Mouse (Mus musculus) CH12F3 (cell line): Measurements from ENCODE around the gene Pik3cd.
"Not testable (repeated sequence)": the region's sequence is repeated elsewhere in the genome, so short reads cannot be mapped to it uniquely, and the experiment has no call there.

Experiments used
- in situ Hi-C: fragments of 300-500 bp; cut with MboI; formaldehyde crosslinking; loops from 2 replicates; pipeline ENCODE4 v1.14.3; 2020; ENCODE audit warnings: low sequenced_read_pairs

Gene Pik3cd

DNA sequence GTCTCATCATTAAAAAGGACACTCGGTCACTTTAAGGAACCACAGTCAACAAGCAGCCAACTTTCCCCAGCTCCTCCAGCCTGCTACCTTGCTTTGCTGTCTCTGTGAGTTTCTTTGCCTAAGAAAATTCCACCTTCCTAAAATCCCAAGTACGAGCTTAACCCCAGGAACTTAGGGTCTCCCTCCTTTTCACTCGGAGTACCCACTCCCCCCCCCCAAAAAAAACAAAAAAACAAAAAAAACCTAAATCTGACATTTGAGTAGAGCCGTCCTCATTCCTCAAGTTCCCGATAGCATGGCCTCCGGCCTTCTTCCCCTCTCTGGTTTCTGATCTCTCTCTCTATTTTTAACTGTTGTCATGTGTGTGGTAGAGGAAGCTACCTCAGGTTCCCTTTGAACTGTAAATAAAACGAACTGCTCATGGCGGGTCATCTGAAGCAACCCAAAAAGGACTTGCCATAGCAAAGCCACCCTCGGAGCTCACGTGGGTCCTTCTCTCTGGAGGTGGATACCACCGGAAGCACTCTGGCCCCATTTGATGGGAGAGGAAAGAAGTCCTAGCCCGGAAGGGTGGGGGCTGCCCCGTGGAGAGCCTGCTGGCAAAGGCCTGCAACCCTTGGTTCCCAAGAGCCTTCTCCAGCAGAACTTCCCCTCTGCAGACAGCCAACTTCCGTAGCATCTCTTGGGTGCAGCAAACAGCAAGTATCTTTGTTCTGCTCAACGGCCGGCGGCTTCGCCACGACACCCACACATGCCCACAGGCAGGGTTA is at the start of gene Pik3cd:
Gene Pik3cd (minus strand): TSS at position 362 of the 770 bp plus-strand sequence.
- in situ Hi-C loops, result no loop called here

DNA sequence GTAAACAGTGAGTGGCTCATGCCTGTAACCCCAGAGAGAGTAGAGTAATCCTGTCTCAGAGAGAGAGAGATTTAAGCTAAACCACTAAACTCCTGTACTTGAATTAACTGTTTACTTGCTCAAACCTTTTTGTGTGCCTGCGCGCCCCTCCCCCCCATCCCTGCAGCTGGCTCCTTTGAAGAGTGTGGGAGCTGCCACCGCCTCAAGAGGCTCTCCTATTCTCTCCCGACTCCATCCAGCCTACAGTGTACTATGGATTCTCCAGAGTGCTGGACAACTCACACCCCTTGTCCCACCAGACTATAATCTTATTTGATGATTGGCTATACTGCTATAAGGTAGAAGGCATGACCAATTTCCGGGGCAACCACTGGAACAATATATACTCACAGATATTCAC is 48.3 kb upstream of the Pik3cd start:
- in situ Hi-C loops, result no loop called here

DNA sequence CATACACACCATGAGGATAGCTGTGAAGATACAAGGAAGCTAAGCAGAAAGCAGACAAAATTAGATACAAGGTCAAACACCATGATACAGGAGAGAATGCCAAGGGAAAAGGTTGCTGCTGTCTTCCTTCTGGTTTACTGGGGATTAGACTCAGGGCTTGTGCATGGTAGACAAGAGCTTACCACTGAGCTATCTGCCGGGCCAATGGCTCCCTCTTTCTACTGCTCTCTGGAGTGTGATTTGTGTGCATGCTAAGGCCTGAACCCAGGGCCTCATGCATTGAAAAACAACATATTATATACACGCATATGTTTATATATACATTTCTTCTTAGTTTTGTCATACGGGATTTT is 47.3 kb upstream of the Pik3cd start:
- in situ Hi-C loops, result not testable (repeated sequence)

DNA sequence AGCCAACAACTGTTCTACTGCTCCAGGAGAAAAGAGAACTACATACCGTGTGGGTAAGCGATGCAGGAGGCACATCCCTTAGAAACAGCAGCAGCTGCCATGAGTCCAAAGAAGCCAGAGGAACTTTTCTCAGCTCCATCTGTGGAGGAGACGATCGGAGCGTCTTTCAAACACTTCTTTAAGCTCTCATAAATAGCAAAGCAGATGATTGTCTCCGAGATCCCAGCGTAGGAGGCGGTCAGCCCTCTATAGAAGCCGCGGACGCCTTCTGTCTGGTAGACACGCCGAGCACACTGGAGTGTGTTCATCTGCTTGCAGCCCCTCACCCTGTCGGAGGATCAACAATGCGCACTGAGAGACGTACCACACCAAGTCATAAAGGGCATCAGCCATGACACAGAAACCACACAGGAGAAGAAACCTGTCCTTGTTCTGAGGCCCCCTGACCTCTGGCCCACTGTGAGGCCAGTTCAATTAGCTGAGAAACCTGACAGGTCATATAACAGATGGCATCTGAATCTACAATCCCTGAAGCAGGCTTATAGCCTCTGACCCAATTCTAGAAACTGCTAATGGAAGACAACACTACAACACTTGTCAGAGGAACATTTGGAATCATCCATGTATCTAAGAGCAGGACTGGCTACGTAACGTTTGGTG is 46.8 kb upstream of the Pik3cd start:
- in situ Hi-C loops, result no loop called here

DNA sequence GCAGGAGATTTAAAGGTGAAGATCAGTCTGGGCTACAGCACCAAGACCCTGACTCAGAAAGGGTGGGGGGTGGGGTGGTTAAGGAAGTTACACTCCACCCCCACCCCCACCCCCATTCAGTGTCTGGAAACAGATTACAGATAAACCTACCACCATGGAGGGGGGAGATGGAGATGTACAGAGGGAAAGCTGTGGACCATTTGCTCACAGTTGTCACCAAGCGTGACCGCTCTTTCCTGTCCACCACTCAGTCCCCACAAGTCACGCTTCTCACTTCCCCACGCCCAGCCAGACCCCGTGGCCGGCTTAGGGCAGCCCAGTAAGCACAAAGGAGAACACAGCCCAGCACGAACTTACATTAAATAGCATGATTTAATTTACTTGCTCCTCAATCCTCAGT is 41.7 kb upstream of the Pik3cd start:
- in situ Hi-C loops, result no loop called here

DNA sequence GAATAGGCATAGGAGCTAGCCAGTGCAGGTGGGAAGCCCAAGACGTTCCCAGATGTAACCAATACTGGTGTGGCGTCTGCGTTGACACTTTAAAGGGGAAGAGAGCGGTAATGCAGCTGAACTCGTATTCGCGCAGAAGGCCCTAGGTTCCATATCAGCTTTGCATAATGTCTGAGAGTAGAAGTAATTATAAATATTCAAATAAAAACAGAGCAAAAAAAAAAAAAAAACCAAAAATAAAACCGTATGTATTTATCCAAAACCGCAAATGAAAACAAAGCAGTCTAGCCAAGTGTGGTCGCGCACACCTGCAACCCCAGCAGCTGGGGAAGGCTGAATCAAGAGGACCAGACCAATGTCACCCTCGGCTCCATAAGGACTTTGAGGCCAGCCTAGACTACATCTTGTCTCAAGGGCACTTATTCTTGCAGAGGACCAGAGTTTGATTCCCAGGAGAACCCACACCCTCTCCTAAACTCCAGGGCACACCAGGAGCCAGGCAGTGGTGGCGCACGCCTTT is 39.7 kb upstream of the Pik3cd start:
- in situ Hi-C loops, result no loop called here

DNA sequence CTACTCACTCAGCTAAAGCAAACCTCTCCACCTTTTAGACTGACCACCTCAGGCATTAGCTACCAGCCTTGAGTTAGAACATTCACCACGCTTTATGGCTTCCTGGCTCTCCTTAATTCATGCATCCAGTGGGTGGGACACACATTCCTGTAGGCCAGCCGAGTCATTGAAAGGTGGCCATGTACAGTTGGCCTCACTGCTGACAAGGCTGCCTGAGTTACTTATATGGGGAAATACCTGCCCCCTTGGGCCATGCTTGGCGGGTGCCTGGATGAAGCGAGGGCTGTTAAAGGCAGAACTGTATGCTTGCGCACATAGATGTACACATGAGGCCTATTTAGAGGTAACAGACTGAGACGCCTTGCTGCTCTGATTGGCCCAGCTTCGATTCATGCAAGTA is 37.9 kb upstream of the Pik3cd start:
- in situ Hi-C loops, result no loop called here

DNA sequence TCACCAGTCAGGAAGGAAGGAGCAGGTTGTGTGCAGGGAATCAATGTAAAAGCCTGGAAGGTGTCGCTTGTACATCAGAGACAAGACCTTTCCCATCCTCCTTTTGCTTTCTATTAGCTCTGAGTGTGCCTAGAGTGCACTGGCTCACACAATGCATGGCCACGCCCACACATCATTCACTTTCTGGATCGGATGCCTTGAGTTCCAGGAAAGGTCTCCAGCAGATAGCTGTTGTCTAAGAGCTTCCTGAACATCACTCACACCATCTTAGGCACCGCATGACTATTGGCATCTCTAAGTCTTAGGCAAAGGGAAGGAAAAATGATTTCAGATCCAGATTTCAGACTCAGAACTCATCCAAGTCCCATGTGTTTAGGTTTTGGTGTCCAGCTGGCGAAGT is 37.1 kb upstream of the Pik3cd start:
- in situ Hi-C loops, result no loop called here

DNA sequence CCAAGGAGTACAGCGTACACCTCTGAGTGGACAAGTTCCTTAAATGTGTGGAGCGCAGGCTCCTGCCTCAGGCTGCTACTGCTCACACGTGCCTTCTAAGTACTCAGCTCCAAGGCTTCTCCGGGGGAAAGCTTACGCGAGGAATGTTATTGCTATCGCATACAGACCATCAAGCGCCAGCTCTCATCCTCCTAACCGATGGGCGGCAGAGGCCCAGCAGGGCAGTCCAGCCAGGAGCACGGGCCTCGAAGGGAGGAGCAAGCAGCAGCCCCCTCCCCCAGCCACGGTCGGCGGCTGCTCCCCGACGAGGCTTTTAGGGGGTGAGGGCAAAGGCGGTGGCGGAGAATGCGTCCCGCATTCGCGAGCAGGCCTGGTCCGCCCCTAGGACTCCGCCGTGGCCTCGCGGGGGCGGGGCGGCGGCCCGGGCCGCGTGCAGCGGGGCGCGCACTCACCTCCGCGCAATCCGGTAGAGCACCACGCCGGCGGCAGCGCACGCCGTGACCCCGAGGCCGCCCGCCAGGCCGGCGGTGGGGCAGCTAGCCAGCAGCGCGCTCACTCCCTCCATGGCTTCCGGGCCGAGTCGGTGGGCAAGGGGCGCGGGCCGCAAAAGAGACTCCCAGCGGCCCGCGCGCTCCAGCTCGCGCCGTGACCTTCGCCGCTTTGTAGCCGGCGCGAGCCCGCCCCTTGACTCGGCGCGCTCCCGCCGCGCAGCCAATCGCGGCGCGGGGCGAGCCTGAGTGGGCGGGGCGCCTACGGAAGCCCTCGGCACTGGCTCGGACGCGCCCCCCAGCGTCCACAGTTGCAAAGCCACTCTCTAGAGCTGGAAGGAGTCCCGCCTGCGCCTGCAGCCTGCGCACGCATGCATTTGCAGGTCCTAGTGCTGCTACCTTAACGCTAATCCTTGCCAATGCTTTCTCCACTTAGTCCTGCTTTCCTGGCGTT is 35.3 kb upstream of the Pik3cd start, which contains the start of gene Tmem201:
Gene Tmem201 (minus strand): TSS at position 662 of the 942 bp plus-strand sequence.
- in situ Hi-C loops, result no loop called here

DNA sequence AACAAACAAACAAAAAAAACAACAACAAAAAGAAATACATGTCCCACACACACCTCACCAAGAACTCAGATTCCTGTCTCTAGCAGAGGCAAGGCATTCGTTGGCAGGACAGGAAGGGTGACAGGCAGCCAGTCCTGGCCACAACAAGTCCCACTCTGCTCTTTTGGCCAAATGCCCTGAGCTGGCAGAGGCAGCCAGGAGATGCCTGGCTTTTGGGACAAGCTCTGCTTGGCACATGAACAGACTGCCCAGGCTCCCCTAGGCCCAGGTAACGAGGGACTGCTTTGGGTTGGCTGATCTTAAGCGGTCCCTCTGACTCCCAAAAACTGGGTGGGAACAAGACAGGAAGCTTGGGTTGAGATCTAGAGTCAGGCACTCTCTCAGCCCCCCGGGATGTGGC is 34.2 kb upstream of the Pik3cd start:
- in situ Hi-C loops, result no loop called here

DNA sequence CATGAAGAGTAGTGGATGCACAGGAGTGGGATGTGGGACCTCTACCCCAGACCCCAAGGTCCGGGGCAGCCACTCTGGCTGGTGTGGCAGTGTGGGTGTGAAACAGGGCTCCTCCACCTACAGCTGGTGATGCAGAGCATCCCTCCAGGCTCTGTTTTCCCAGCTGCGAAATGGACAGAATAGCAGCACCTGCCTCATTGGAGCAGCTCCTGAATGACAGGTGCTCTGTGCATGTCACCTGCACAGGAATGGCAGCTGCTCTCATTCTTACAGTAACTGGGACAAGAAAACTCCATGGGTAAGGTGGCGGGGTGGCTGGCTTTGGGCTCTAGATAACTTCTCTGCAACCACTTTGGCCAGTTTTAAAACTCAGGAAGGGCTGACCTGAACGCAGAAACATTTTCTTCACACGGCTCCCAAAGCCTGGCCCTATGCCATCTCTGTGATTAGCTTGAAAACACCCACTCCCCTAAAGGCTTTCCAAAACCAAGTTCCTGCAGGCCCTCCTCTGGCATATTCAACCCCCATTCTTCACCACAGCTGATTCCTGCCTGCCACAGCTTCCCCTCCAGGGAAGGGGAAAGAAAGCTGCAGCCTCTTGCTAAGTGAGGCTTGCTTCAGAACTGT is 33.4 kb upstream of the Pik3cd start:
- in situ Hi-C loops, result no loop called here

DNA sequence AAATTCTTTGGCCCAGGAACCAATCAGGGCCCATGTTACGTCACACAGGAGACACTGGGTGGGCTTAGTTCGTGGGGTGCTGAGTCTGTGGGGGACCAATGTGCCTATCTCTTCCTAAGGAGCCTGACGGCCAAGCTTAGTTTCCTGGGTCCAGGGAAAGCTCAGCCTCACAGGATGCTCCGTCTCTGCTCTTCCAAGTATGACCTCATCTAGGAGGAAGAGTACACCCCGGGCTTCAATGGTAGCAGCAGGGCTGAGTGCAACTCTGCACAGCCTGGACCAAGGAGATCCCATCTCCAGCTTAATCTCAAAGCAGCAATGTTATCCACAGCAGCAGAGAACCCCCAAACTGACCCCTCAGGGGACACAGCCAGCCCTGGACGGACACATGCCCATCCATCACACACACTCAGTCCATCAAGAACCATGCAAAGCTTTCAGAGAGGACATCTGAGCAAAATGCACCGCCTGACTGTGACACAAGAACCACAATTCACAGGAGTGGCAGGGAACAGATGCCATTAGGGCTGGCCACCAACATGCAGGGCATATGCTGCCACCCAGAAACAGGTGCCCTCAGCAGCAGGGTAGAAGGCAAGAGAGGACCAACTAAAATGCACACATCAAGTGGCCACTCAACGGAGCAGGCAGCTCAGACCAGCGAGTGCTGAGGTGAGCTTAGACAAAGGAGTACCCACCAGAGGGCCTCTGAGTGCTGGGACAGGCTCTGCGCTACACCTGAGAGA is 32.5 kb upstream of the Pik3cd start:
- in situ Hi-C loops, result no loop called here

DNA sequence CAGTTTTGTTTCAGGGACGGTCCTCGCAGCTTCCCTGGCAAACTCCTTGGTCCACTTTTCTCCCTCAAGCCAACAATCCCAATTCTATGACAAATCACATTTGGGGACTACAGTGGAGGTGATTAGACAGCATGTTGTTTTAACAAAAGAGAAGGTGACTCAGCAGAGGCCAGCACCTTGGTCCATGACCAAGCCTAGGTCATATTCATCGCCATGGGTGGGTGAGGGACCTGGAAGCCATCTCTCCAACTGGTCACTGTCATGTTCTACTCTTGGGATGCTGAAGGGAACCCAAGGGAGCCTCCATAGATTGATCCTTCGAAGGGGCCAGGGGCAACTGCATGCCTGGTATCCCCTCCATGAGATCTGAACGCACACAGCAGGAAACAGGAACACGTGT is 31.9 kb upstream of the Pik3cd start:
- in situ Hi-C loops, result no loop called here

DNA sequence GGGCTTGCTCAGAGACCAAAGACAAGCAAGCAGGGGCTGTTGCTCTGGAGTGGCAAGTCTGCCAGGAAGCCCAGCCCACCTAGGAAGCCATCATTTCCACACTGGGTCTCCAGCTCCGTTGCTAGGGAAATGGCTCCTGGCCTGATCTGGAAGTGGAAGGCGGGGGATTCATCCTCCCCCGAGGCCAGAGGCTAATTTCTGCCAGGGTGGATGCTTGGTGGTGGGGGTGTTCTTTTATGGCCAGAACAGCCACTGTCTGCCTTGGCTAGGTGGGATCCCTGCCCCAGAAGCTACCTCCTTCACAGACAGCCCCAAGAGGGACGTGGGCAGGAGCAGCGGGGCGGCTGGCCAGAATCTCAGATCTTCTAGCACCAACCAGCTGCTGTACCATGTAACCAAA is 31.4 kb upstream of the Pik3cd start:
- in situ Hi-C loops, result no loop called here

DNA sequence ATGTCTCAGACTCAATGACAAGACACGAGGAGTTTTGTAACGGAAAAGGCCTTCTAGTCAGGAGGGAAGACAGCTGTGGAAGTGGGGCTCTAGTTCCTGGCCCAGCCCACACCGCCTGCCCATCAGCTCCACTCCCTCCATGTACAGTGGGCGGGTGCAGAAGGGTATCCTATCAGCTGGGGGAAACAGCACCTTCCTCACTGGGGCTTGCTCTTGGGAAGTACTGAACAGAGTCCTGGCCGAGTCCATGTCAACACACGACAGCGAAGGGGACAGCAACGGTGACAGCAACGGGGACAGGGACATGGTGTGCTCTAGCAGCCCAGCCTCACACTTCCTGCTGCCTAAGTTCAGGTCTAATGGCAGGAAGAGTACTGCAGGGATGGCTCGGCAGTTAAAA is 30.4 kb upstream of the Pik3cd start:
- in situ Hi-C loops, result no loop called here

DNA sequence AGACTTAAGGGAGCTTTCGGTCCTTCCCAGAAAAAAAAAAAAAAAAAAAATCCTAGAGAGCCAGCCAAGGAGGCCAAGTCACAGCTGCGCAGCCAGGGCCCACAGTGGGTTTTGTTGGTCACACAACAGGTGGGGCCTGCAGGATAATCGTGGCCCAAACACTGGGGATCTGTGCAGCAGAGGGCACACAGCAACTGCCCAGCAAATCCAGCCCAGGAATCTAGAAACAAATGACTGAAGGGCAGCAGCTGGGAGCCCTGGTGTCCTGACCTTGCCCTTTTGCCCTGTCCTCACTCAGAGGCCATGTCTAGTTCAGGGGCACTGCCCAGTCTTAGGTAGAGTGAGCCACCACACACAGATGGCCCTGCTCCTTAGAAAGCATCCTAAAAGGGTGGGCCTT is 29.9 kb upstream of the Pik3cd start:
- in situ Hi-C loops, result no loop called here

DNA sequence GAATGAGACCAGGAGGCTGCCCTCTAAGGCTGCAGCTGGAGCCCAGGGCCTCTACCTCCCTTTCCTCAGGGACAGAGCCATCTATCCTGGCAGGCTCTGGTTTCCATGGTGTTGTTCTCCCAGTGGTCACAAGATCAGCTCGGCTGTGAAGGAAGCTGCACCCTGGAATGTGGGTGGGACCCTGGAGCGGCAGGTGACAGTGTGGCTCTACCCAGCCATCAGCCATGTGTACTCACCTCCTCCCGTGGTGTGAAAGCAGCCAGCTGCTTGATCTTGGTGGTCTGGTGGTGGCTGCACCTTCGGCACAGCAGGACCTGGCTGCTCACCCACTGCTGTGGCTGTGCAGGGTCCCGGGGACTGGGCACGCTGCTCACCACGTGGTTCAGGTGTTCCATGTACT is 28.5 kb upstream of the Pik3cd start:
- in situ Hi-C loops, result no loop called here

DNA sequence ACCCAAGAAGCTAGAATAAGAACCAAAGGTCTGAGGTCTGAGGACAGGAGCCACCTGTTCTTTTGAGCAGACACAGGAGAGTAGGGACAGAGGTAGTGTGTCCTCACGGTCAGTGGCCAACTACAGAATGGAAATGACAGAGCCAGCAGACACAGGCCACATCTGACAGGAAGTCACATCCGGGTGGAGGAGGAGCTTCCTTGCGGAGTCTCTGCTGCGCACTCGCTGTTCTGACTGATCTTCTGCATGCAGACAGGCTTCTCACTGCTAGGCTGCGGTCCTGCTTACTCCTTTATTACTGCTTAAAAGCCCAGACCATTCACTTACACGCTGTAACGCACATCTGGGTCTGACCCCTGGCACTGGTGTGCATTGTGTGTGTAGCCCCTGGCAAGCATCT is 26.4 kb upstream of the Pik3cd start:
- in situ Hi-C loops, result no loop called here

DNA sequence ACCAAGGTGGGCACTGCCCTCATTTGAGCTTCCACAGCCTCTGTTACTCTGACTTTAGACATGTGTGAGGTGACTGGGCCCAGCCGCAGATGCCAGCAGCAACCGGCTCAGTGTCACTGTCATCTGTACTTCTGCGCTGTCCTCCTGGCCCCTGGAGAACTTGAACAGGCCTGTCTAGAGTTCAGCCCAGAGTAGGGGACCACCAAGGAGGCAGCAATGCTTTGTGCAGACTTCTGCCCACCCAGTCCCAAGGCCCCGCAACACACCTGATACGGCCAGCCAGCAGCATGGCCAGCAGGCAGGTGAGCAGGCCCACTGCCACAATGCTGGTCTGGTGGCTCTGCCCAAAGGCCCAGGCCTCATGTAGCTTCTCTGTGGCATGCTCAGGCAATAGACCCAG is 25.3 kb upstream of the Pik3cd start:
- in situ Hi-C loops, result no loop called here

DNA sequence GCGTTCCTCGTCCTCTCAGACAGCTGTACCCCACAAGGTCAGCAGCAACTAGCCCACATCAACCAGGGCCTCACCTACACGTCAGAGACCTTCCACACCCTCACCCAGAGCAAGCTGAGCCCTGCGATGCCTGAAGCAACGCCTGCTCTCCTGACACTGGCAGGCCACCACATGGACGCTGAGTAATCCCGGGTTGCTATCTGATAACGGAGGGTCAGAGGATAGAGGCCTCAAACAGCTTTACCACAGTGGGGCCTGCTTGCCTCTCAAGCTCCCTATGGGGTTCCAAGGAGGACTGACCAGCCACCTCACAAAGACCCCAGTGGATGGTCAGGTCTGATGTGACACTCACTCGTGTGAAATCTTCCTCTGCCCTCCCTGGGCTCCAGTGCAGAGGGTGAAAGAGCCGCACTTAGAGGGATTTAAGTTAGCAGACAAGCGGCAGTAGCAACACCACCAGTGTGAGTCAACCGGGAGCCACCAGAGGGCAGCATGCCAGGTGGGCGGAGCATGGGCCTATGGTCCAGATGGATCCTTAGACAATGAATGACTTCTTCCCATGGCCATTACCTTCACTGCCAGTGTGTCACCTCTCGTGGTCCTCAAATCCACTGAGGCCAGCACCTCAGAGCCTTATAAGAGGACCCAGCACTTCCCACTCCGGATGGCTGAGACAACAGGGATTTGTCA is 23.4 kb upstream of the Pik3cd start:
- in situ Hi-C loops, result no loop called here
